Mouse (Mus musculus): Measurements from ENCODE around the gene Cacng7. TPM values are rescaled to one million over a fixed set of nuclear protein-coding genes. Genes with fewer than 3 reads are reported as not detected.
"Not testable (repeated sequence)": the region's sequence is repeated elsewhere in the genome, so short reads cannot be mapped to it uniquely, and the experiment has no call there.

Cacng7 gene
- 1 to 10 TPM; 5.9 to 6.7 TPM for total RNA-seq (2021)
- long read RNA-seq, experiment 1, partial matches to known transcripts, result 0 of 1 reads
- long read RNA-seq, experiment 1, other reads (novel, unspliced or antisense), result 1 of 1 reads
- long read RNA-seq, experiment 2, result 0 reads

GRCm38 (mm10) chr7:3332619-3333521 lies at the start of gene Cacng7:
TSS of gene Cacng7 (plus strand) at chr7:3332955.
- DNase-seq, result peak; percentile 46
- intact Hi-C loops (cut with DNase I; ENCODE audit: low total_unique reads), result no loop called here

GRCm38 (mm10) chr7:3283081-3283875 lies 49.5 kb upstream of the Cacng7 start:
- intact Hi-C loops (cut with DNase I; ENCODE audit: low total_unique reads), result no loop called here
- DNase-seq, result no peak

GRCm38 (mm10) chr7:3284604-3285003 lies 48.2 kb upstream of the Cacng7 start:
- intact Hi-C loops (cut with DNase I; ENCODE audit: low total_unique reads), result no loop called here
- DNase-seq, result no peak

GRCm38 (mm10) chr7:3286036-3286435 lies 46.7 kb upstream of the Cacng7 start:
- intact Hi-C loops (cut with DNase I; ENCODE audit: low total_unique reads), result no loop called here
- DNase-seq, result no peak

GRCm38 (mm10) chr7:3287186-3287585 lies 45.6 kb upstream of the Cacng7 start:
- intact Hi-C loops (cut with DNase I; ENCODE audit: low total_unique reads), result no loop called here
- no peak for DNase-seq

- intact Hi-C loops (cut with DNase I; ENCODE audit: low total_unique reads), result no loop called here
- peak; percentile 84 for DNase-seq
Measured at GRCm38 (mm10) chr7:3288976-3289970, 43.5 kb upstream of the Cacng7 start, which contains the start of the genes Myadm and Prkcg. TSS of gene Myadm (plus strand) at chr7:3289080. TSS of gene Prkcg (plus strand) at chr7:3289179.

GRCm38 (mm10) chr7:3290257-3291033 lies 42.3 kb upstream of the Cacng7 start:
- intact Hi-C loops (cut with DNase I; ENCODE audit: low total_unique reads), result no loop called here
- DNase-seq, result peak; percentile 97

- no peak for DNase-seq
Measured at GRCm38 (mm10) chr7:3291197-3291596, 41.6 kb upstream of the Cacng7 start.

GRCm38 (mm10) chr7:3291764-3292163 lies 41.0 kb upstream of the Cacng7 start:
- intact Hi-C loops (cut with DNase I; ENCODE audit: low total_unique reads), result no loop called here
- DNase-seq, result no peak

More at GRCm38 (mm10) chr7:3291197-3291596, 41.6 kb upstream of the Cacng7 start:
- intact Hi-C loops (cut with DNase I; ENCODE audit: low total_unique reads), result no loop called here

GRCm38 (mm10) chr7:3292271-3292670 lies 40.5 kb upstream of the Cacng7 start:
- DNase-seq; intact Hi-C loops (cut with DNase I; ENCODE audit: low total_unique reads): not testable (repeated sequence)

- intact Hi-C loops (cut with DNase I; ENCODE audit: low total_unique reads), result no loop called here
- DNase-seq, result peak; percentile 91
Measured at GRCm38 (mm10) chr7:3292791-3293190, 40.0 kb upstream of the Cacng7 start.

GRCm38 (mm10) chr7:3294794-3295193 lies 38.0 kb upstream of the Cacng7 start:
- intact Hi-C loops (cut with DNase I; ENCODE audit: low total_unique reads), result no loop called here
- DNase-seq, result no peak

GRCm38 (mm10) chr7:3295321-3296110 lies 37.2 kb upstream of the Cacng7 start:
- intact Hi-C loops (cut with DNase I; ENCODE audit: low total_unique reads), result no loop called here
- DNase-seq, result no peak

- no peak for DNase-seq
- intact Hi-C loops (cut with DNase I; ENCODE audit: low total_unique reads), result no loop called here
Measured at GRCm38 (mm10) chr7:3296711-3297110, 36.0 kb upstream of the Cacng7 start.

- no peak for DNase-seq
- intact Hi-C loops (cut with DNase I; ENCODE audit: low total_unique reads), result no loop called here
Measured at GRCm38 (mm10) chr7:3299941-3300617, 32.7 kb upstream of the Cacng7 start.

- no peak for DNase-seq
- intact Hi-C loops (cut with DNase I; ENCODE audit: low total_unique reads), result no loop called here
Measured at GRCm38 (mm10) chr7:3300891-3301627, 31.7 kb upstream of the Cacng7 start.
